Mouse (Mus musculus) adrenal gland, postnatal 10 days (tissue): ENCODE results near the gene D6Ertd527e. TPM values are rescaled to one million over a fixed set of nuclear protein-coding genes. Genes with fewer than 3 reads are reported as not detected.
A peak's percentile ranks its signal among the peaks of the same experiment; 100 is the strongest.

ENCODE experiments used
- DNase-seq: peaks from one replicate; pipeline ENCODE4 v3.0.0; 2021; ENCODE audit warnings: mixed read lengths
- total RNA-seq, 2 experiments: library from RNA; stranded (reverse); gene quantifications; 2 replicates each; pipeline ENCODE4 v1.2.3; 2021

D6Ertd527e gene
- total RNA-seq, 2 experiments from 2014 or later: 0.12 TPM

DNA sequence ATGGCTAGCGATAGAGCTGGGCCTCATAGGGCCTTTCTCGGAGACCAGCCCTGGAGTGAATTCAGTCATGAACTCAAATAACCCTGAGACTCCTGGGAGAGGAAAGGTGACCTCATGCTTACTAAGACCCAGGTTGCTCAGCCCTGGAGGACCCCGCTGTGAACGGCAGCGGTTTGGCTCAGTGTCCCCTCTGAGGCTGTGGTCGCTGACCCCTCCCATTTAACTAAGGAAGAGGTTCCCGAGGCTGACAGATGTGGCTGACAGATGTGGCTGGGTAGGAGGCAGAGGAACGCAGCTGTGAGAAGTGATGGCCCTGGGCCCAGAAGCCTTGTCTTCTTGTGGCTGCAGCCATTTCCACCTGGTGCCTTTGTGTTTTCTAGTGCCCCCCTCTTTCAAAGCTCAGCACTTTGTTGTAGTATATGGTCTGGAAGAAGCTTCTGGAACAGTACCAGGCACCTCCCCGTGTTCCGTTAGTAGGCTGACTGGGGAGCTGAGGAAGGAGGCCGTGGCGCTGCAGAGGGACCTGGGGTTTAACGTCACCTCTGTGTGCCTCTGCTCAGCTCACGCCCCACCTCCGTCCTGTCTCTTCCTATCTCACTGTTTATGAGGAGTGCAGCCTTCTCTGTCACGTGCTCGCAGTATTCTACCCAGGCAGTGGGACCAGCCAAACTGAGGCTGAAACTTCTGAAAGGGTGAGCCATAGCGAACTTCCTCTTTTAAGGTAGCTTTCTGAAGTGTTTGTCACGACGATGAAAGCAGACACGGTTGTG lies 48.1 kb downstream of the D6Ertd527e start:
- DNase-seq: peak; percentile 15

DNA sequence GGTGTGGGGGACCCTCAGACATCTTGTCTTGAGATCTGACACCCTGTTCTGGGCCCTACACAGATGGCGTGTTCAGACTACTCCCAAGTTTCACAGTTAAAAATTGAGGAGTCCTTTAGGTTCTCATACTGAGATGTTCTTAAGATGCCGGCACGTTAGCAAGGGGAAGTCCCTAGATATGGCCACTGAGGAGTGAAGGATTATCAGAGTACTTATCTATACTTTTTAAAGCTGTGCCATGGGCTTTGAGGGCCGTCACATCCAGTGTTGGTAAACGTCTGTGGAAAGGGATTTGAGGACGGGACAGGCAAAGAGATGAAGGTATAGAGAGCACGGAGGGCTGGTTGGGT lies 48.7 kb downstream of the D6Ertd527e start:
- no peak for DNase-seq

DNA sequence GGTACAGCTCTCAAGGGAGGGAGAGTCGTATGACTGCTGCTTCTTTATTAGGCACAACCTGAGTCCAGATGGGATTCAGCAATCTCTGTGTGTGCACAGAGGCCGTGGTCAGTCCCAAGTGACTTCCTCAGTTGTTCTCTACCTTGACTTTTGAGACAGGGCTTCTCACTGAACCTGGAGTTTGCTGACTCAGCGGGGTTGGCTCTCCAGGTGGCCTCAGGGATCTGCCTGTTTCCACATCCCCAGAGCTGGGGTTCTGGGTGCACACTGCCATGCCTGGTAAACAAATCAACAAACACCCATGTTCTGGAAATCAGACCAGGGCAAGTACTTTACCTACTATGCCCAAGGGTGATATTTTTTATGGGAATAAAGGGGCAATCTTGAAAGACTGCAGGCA lies 49.3 kb downstream of the D6Ertd527e start:
- DNase-seq: no peak

DNA sequence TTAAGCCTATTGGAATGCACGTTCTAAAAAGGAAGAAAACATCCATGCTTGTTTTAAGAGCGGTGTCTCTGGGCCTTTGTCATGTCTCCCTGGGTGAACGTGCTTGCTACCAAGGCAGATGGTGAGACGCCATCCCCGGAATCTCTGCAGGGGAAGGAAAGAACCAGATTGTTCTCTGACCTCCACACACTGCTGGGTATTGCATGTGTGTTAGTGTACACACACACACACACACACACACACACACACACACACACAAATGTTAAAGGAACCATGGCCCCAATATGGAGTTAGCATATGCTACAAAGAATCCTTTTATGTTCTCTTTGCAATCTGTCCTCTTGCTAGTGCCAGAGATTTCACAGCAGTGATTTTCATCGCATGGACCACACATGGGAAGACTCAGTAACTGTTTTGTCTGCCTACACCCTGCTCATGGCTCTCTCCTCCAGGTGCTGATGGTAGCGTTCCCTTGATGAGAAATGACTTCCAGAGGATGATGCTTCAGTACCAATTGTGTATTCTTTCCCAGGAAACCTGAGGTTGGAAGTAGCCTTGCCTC lies 53.6 kb downstream of the D6Ertd527e start:
- DNase-seq: no peak

DNA sequence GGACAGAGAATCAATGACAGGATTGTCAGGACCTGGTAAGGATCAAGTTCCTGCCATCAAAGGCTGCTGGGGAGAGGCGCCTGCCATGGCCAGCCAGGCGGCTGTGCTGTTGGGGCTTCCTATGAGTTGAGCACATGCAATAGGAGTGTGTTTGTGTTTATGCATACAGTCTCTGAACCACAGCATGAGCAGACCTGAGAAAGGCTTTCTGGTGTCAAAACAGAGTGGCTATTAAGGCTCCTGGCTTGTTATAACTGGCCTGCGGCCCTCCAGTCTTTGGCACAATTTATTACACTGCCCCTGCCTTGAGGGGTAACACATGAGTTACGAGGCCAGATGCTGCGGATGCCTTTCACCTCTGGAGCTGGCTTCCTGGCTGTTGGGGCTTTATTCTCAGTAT lies 55.6 kb downstream of the D6Ertd527e start:
- no peak for DNase-seq

- DNase-seq: no peak
Measured at GRCm38 (mm10) chr6:87161391-87162263, 57.1 kb downstream of the D6Ertd527e start.

Other genes starting within 250 kb of the D6Ertd527e start
- gene Nfu1, start 95.5 kb upstream of the D6Ertd527e start, total RNA-seq: 100 to 1,000 TPM in 1 of 2 experiments, 10 to 100 TPM in 1; 88.7 to 100 TPM
- 10 to 100 TPM; 35.1 to 35.7 TPM for gene Gfpt1, start 61.9 kb upstream of the D6Ertd527e start, total RNA-seq
- 10 to 100 TPM; 29.4 to 34.9 TPM for gene Antxr1, start 231.1 kb downstream of the D6Ertd527e start, total RNA-seq
- not detected for gene Gkn1, start 246.2 kb downstream of the D6Ertd527e start, total RNA-seq